Mouse (Mus musculus): ENCODE data around the gene Plcl2. TPM values are rescaled to one million over a fixed set of nuclear protein-coding genes. Genes with fewer than 3 reads are reported as not detected.

Plcl2 gene
- total and polyA plus RNA-seq, 3 experiments: 23.6 to 83.7 TPM; not detected in 1

- DNase-seq (ENCODE audit: low read depth, low spot score): no peak
- H3K27ac ChIP-seq (ENCODE audit: control insufficient read depth, low read depth, low read length): no peak overlapping the region
- H3K36me3 ChIP-seq (ENCODE audit: control insufficient read depth in 1 of 2, insufficient read depth in 2 of 2, low read length in 2 of 2): peaks cover 0 to 26% of the 10 kb centered on the region in 2 experiments; a peak in 2 of 4 replicates
- H3K4me1 ChIP-seq (ENCODE audit: control insufficient read depth in 1 of 2, insufficient read depth in 2 of 2, low read length in 2 of 2): no peaks in the 10 kb centered on the region
- H3K4me3 ChIP-seq (ENCODE audit: control insufficient read depth in 1 of 2, insufficient read depth in 1 of 2, low read depth in 2 of 2, low read length in 2 of 2): no peak overlapping the region
- TF ChIP-seq MEF2A (IDR thresholded peaks at IDR 0.05; ENCODE audit: extremely low read depth, insufficient replicate concordance, low read depth, low read length, poor library complexity, severe bottlenecking): no peak
- no peak for TF ChIP-seq ZKSCAN1 (IDR thresholded peaks at IDR 0.05; ENCODE audit: low read depth, low read length)
- TF ChIP-seq MAX (IDR thresholded peaks at IDR 0.05; ENCODE audit: low read length): no peak
- TF ChIP-seq UBTF (IDR thresholded peaks at IDR 0.05; ENCODE audit: borderline replicate concordance, insufficient read depth, low read depth, low read length): no peak
- TF ChIP-seq ETS1 (IDR thresholded peaks at IDR 0.05; ENCODE audit: low read depth, low read length): no peak
- TF ChIP-seq RAD21 (IDR thresholded peaks at IDR 0.05; ENCODE audit: low read depth, low read length): no peak
- TF ChIP-seq JUND (IDR thresholded peaks at IDR 0.05; ENCODE audit: low read depth, low read length): no peak
- TF ChIP-seq SIN3A (IDR thresholded peaks at IDR 0.05; ENCODE audit: low read length): no peak
- no peak for TF ChIP-seq ZMIZ1 (IDR thresholded peaks at IDR 0.05; ENCODE audit: low read depth, low read length)
- TF ChIP-seq ZC3H11A (IDR thresholded peaks at IDR 0.05; ENCODE audit: low read depth, low read length): no peak
- no peak for TF ChIP-seq GATA1 (IDR thresholded peaks at IDR 0.05; ENCODE audit: low read depth, low read length)
- TF ChIP-seq MAFK (IDR thresholded peaks at IDR 0.05; ENCODE audit: borderline replicate concordance, low read depth, low read length): no peak
- no peak for TF ChIP-seq POLR2A (IDR thresholded peaks at IDR 0.05; ENCODE audit: control insufficient read depth in 1 of 2, insufficient read depth in 1 of 2, low read depth in 1 of 2, low read length in 2 of 2, poor library complexity in 1 of 2)
- no peak for TF ChIP-seq KAT2A (conservative IDR thresholded peaks at IDR 0.05; ENCODE audit: low read depth, low read length)
- no peak for TF ChIP-seq SMC3 (IDR thresholded peaks at IDR 0.05; ENCODE audit: low read depth, low read length)
- no peak for TF ChIP-seq ELF1 (IDR thresholded peaks at IDR 0.05; ENCODE audit: low read depth, low read length)
- TF ChIP-seq POLR2AphosphoS5 (IDR thresholded peaks at IDR 0.05; ENCODE audit: borderline replicate concordance, low read depth, low read length): no peak
- no peak for TF ChIP-seq E2F4 (IDR thresholded peaks at IDR 0.05; ENCODE audit: borderline replicate concordance, low read depth, low read length)
- TF ChIP-seq MYC (IDR thresholded peaks at IDR 0.05; ENCODE audit: low read depth, low read length): no peak
- H3K9me3 ChIP-seq (replicated peaks; ENCODE audit: insufficient read depth, low read length): no peaks in the 10 kb centered on the region
- H3K79me2 ChIP-seq (ENCODE audit: control insufficient read depth, insufficient read depth, low read length, poor library complexity): no peaks in the 10 kb centered on the region; the same call in 1 of the 2 replicates
- H3K27me3 ChIP-seq (ENCODE audit: control insufficient read depth in 1 of 2, insufficient read depth in 2 of 2, low read length in 2 of 2): no peaks in the 10 kb centered on the region
- no peak overlapping the region for H3K9ac ChIP-seq (ENCODE audit: control insufficient read depth, low read depth, low read length, poor library complexity, severe bottlenecking)
These were observed 129.6 kb downstream of the Plcl2 start for GRCm38 (mm10) chr17:50638791-50639190.

GRCm38 (mm10) chr17:50641076-50641610, 131.9 kb downstream of the Plcl2 start:
- no peak for DNase-seq (ENCODE audit: low read depth, low spot score)
- H3K9ac ChIP-seq (ENCODE audit: control insufficient read depth, low read depth, low read length, poor library complexity, severe bottlenecking): no peak overlapping the region

More at GRCm38 (mm10) chr17:50641076-50641610, 131.9 kb downstream of the Plcl2 start:
- Histone ChIP-seq H3K79me2 (ENCODE audit: control insufficient read depth, insufficient read depth, low read length, poor library complexity) (no peaks in the 10 kb centered on the region), H3K4me3 (ENCODE audit: control insufficient read depth in 1 of 2, insufficient read depth in 1 of 2, low read depth in 2 of 2, low read length in 2 of 2) (no peak overlapping the region), H3K4me1 (ENCODE audit: control insufficient read depth in 1 of 2, insufficient read depth in 2 of 2, low read length in 2 of 2) (no peaks in the 10 kb centered on the region), H3K27me3 (ENCODE audit: control insufficient read depth in 1 of 2, insufficient read depth in 2 of 2, low read length in 2 of 2) (no peaks in the 10 kb centered on the region), H3K27ac (ENCODE audit: control insufficient read depth, low read depth, low read length) (no peak overlapping the region), H3K9me3 (replicated peaks; ENCODE audit: insufficient read depth, low read length) (no peaks in the 10 kb centered on the region), H3K36me3 (ENCODE audit: control insufficient read depth in 1 of 2, insufficient read depth in 2 of 2, low read length in 2 of 2) (peaks cover 0 to 28% of the 10 kb centered on the region in 2 experiments; a peak in 2 of 4 replicates)
- TF ChIP-seq MAFK (IDR thresholded peaks at IDR 0.05; ENCODE audit: borderline replicate concordance, low read depth, low read length) (no peak), MXI1 (IDR thresholded peaks at IDR 0.05; ENCODE audit: low read depth, low read length) (no peak), TAL1 (IDR thresholded peaks at IDR 0.05; ENCODE audit: low read length) (no peak)

All from MEL (cell line).